Mouse (Mus musculus): Measurements from ENCODE around the gene 4930432M17Rik. TPM values are rescaled to one million over a fixed set of nuclear protein-coding genes. Genes with fewer than 3 reads are reported as not detected.

The 4930432M17Rik gene
- polyA plus RNA-seq, 1 experiment from 2014 or later, result not detected

DNA sequence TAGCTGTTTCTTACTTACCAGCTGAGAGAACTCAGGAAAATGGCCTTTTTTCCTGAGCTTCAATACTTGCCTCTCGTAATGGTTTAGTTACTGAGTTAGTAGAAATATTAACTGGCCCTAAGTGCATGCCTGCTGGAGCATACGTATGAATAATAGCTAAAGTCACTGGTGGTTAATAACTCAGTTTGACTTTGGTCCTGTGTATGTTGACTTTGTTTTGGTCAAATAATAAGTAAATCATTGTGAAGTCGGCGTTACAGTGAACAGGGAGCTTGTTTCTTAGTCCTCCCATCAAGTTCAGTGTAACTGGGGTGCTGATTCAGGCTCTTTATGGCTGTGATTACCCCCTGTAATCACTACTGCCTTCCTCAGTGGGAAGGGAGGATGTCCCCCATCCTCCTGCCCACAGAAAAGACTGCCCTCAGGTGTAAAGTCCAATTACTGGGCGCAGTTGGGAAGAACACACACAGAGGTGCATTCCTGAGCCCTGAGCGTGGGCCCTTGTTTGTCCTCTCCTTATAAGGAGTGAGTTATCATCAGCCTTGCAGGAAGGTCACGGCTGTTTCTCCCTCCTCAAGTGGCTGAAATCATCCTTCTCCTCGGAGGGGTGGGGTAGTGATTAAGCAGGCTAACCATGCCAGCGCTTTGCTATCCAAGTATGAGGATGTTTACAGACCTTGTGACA, 24.1 kb upstream of the 4930432M17Rik start:
- no peaks in the 10 kb centered on the region for H3K9me3 ChIP-seq (replicated peaks; ENCODE audit: low read length)
- H3K4me3 ChIP-seq (replicated peaks; ENCODE audit: low read depth, low read length), result no peak overlapping the region
- DNase-seq (ENCODE audit: low spot score) (peak; percentile 85), ATAC-seq (replicated peaks; ENCODE audit: low FRiP score, low read depth) (peak; percentile 92)
- H3K36me3 ChIP-seq (ENCODE audit: insufficient read depth, low read length), result no peaks in the 10 kb centered on the region
- H3K9ac ChIP-seq (ENCODE audit: low read depth, low read length), result no peak overlapping the region
- TF ChIP-seq CTCF (IDR thresholded peaks at IDR 0.05; ENCODE audit: low read depth), result no peak
- no peaks in the 10 kb centered on the region for H3K27me3 ChIP-seq (ENCODE audit: insufficient read depth, low read length)
- 22% methylated on average over 9 of the region's 9 CpGs for WGBS
- H3K4me1 ChIP-seq (replicated peaks; ENCODE audit: insufficient read depth, low read length), result peaks cover 13% of the 10 kb centered on the region; the same call in 1 of the 2 replicates
- peak overlapping the region; percentile 90 for H3K27ac ChIP-seq
- H3K4me2 ChIP-seq (ENCODE audit: low read length), result no peak overlapping the region

DNA sequence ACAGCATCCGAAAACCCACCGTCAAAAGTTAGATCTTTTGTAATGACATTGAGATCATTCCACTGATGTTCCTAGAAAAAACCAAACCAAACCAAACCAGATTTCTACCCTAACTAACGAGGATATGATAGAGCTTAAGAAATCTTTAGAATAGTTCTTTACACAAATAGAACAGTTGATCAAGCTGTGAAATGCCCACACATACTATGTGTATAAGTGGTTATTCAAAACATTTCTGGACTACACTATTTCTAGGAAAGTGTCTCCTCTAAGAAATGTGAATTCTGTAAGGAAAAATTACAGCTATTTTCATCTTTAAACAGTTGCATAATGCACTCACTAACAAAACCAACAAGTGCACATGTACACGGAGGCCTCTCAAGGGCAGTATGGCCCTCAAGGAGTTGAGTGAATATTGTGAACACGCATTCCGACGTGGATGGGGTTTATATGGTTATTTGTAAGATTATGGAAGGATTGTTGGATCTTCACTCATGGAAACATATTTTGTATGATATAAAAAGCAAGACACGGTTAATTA, 22.3 kb upstream of the 4930432M17Rik start:
- Histone ChIP-seq H3K27ac (no peak overlapping the region), H3K27me3 (ENCODE audit: insufficient read depth, low read length) (no peaks in the 10 kb centered on the region), H3K36me3 (ENCODE audit: insufficient read depth, low read length) (no peaks in the 10 kb centered on the region), H3K9ac (ENCODE audit: low read depth, low read length) (no peak overlapping the region), H3K9me3 (replicated peaks; ENCODE audit: low read length) (no peaks in the 10 kb centered on the region), H3K4me2 (ENCODE audit: low read length) (no peak overlapping the region), H3K4me3 (replicated peaks; ENCODE audit: low read depth, low read length) (no peak overlapping the region), H3K4me1 (replicated peaks; ENCODE audit: insufficient read depth, low read length) (peaks cover 13% of the 10 kb centered on the region; the same call in 1 of the 2 replicates)
- DNase-seq (ENCODE audit: low spot score), result no peak
- ATAC-seq (replicated peaks; ENCODE audit: low FRiP score, low read depth), result no peak
- no peak for TF ChIP-seq CTCF (IDR thresholded peaks at IDR 0.05; ENCODE audit: low read depth)
- WGBS, result 93% methylated on average over 8 of the region's 8 CpGs

DNA sequence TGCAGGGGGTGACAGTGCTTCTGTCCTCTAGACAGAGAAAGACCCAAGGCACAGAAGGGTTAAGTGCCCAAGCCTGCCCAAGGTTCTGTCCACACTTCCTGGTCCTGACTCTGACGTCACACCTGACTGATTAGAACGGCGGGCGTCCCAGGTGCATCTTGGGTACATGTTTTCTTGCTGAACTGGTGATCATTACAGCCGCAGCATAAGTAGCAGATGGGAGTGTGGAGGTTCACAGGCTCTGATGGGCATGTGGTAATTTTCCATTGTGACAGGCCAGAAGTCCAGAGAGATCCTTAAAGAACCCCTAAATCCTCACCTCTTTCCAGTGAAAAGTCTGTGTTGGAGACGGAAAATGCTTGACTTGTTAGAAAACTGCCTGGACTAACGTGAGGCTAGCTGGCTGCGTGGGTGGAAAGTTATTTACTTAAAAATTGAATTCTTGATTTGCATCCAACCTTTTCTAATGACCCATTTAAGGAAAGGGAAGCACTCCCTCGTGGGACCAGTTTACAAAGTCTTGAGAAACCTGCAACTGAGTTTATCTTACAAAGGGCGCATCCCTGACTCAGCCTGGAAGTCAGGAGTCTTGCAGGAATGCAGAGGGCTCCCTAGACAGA, 20.4 kb upstream of the 4930432M17Rik start:
- H3K4me2 ChIP-seq (ENCODE audit: low read length), result no peak overlapping the region; the same call in 1 of the 2 replicates
- peak; percentile 18; the same call in 1 of the 2 replicates for ATAC-seq (replicated peaks; ENCODE audit: low FRiP score, low read depth)

DNA sequence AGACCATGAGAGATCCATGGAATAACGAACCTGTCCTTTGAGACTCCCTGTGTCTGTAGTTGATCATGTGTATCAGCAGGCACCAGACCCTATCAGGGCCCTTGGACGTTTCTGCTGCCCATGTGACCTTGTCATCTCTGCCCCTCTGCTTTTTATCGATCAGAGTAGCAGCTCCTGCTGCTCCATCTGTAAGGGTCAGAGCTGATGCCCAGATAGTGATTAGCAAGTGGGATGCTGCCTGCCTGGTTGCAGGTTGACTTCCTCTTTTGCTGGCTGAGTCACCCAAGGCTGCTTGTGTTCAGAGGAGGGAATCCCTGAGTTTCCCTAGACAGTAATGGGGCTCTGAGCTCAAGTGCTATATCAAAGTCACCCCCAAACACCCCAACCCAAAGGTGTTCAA, 18.9 kb upstream of the 4930432M17Rik start:
- H3K9me3 ChIP-seq (replicated peaks; ENCODE audit: low read length), result no peaks in the 10 kb centered on the region
- H3K36me3 ChIP-seq (ENCODE audit: insufficient read depth, low read length), result no peaks in the 10 kb centered on the region
- 56% methylated on average over 3 of the region's 3 CpGs for WGBS
- no peak for DNase-seq (ENCODE audit: low spot score)
- H3K4me3 ChIP-seq (replicated peaks; ENCODE audit: low read depth, low read length), result no peak overlapping the region
- ATAC-seq (replicated peaks; ENCODE audit: low FRiP score, low read depth), result no peak
- H3K27ac ChIP-seq, result no peak overlapping the region
- no peaks in the 10 kb centered on the region for H3K27me3 ChIP-seq (ENCODE audit: insufficient read depth, low read length)
- no peak overlapping the region for H3K9ac ChIP-seq (ENCODE audit: low read depth, low read length)
- H3K4me1 ChIP-seq (replicated peaks; ENCODE audit: insufficient read depth, low read length), result peaks cover 5% of the 10 kb centered on the region; the same call in 1 of the 2 replicates
- no peak overlapping the region for H3K4me2 ChIP-seq (ENCODE audit: low read length)
- no peak for TF ChIP-seq CTCF (IDR thresholded peaks at IDR 0.05; ENCODE audit: low read depth)

More for the DNA sequence above, 20.4 kb upstream of the 4930432M17Rik start:
- Histone ChIP-seq H3K9me3 (replicated peaks; ENCODE audit: low read length) (no peaks in the 10 kb centered on the region), H3K27me3 (ENCODE audit: insufficient read depth, low read length) (no peaks in the 10 kb centered on the region), H3K9ac (ENCODE audit: low read depth, low read length) (no peak overlapping the region), H3K4me1 (replicated peaks; ENCODE audit: insufficient read depth, low read length) (peaks cover 13% of the 10 kb centered on the region; the same call in 1 of the 2 replicates), H3K36me3 (ENCODE audit: insufficient read depth, low read length) (no peaks in the 10 kb centered on the region), H3K27ac (peak overlapping the region; percentile 78), H3K4me3 (replicated peaks; ENCODE audit: low read depth, low read length) (no peak overlapping the region)
- DNase-seq (ENCODE audit: low spot score), result peak; percentile 85
- TF ChIP-seq CTCF (IDR thresholded peaks at IDR 0.05; ENCODE audit: low read depth), result no peak
- 19% methylated on average over 10 of the region's 10 CpGs for WGBS

DNA sequence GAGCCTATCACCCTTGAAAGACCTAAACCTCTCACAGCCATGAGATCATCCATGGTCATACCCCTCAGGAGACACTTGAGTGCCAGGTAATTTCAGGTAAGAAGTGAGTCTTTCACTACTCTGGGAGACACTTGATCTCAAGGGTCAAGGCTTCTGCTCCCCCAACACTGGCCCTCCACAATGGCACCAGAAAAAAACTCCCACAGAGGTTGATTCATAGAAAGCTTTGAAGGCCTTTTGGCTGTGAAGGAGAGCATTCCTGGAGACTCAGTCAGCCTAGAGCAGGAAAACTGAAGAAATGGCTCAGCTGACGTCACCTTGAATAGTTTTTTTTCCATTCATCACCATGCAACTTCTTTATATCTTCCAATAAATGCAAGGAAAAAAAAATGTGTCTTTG, 18.4 kb upstream of the 4930432M17Rik start:
- Histone ChIP-seq H3K9me3 (replicated peaks; ENCODE audit: low read length) (no peaks in the 10 kb centered on the region), H3K4me3 (replicated peaks; ENCODE audit: low read depth, low read length) (no peak overlapping the region), H3K4me2 (ENCODE audit: low read length) (no peak overlapping the region), H3K27ac (no peak overlapping the region), H3K4me1 (replicated peaks; ENCODE audit: insufficient read depth, low read length) (peaks cover under 1% of the 10 kb centered on the region; the same call in 1 of the 2 replicates), H3K27me3 (ENCODE audit: insufficient read depth, low read length) (no peaks in the 10 kb centered on the region), H3K9ac (ENCODE audit: low read depth, low read length) (no peak overlapping the region), H3K36me3 (ENCODE audit: insufficient read depth, low read length) (no peaks in the 10 kb centered on the region)
- 68% methylated on average over 1 of the region's 1 CpGs for WGBS
- no peak for TF ChIP-seq CTCF (IDR thresholded peaks at IDR 0.05; ENCODE audit: low read depth)
- no peak for DNase-seq (ENCODE audit: low spot score)
- ATAC-seq (replicated peaks; ENCODE audit: low FRiP score, low read depth), result no peak

DNA sequence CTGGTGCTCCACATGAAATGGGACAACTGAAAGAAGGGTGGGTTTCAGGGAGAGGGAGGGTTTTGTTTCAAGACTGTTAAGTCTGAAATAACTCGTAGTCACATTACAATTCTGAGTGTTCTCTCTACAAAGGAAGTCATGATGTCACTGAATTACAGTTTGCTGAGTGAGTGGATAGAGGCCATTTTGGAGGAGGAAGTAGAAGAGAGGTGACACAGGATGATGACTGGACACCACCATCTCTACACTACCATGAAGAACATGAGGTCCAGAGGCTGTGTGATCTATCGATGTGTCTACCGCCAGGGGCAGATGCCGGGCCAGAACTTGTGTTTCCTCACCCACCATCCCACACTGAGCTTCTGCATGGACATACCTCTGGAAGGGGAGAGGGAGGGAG, 13.6 kb upstream of the 4930432M17Rik start:
- no peak for DNase-seq (ENCODE audit: low spot score)
- Histone ChIP-seq H3K36me3 (ENCODE audit: insufficient read depth, low read length) (no peaks in the 10 kb centered on the region), H3K4me3 (replicated peaks; ENCODE audit: low read depth, low read length) (no peak overlapping the region), H3K4me1 (replicated peaks; ENCODE audit: insufficient read depth, low read length) (no peaks in the 10 kb centered on the region), H3K4me2 (ENCODE audit: low read length) (no peak overlapping the region), H3K27ac (no peak overlapping the region), H3K27me3 (ENCODE audit: insufficient read depth, low read length) (no peaks in the 10 kb centered on the region), H3K9me3 (replicated peaks; ENCODE audit: low read length) (no peaks in the 10 kb centered on the region), H3K9ac (ENCODE audit: low read depth, low read length) (no peak overlapping the region)
- ATAC-seq (replicated peaks; ENCODE audit: low FRiP score, low read depth), result no peak
- WGBS, result 92% methylated on average over 4 of the region's 4 CpGs
- no peak for TF ChIP-seq CTCF (IDR thresholded peaks at IDR 0.05; ENCODE audit: low read depth)
